Mouse (Mus musculus) forebrain, embryonic 11.5 days (tissue): ENCODE data around the gene Trib2. TPM values are rescaled to one million over a fixed set of nuclear protein-coding genes. Genes with fewer than 3 reads are reported as not detected.

ENCODE experiments used
- ATAC-seq: fragments of 200-750 bp; cut with Nextera tagmentation; replicated peaks from 2 replicates; pipeline ENCODE4 v1.8.0; 2017; ENCODE audit warnings: moderate TSS enrichment; ENCODE audit not compliant: low FRiP score
- DNase-seq: peaks from one replicate; pipeline ENCODE4 v3.0.0-alpha.2; 2017; ENCODE audit warnings: low spot score
- H3K27ac ChIP-seq: fragments of 300-500 bp; sonication (generic); 2 replicates; pipeline ENCODE4 v1.5.1; 2014; ENCODE audit warnings: low read depth, low read length
- H3K27me3 ChIP-seq: fragments of 300-500 bp; sonication (generic); 2 replicates; pipeline ENCODE4 v1.6.1; 2014; ENCODE audit warnings: mild to moderate bottlenecking, low read length, mixed read lengths; ENCODE audit not compliant: control insufficient read depth, insufficient read depth
- H3K36me3 ChIP-seq: fragments of 300-500 bp; sonication (generic); 2 replicates; pipeline ENCODE4 v1.6.1; 2014; ENCODE audit warnings: mild to moderate bottlenecking, low read length, moderate library complexity, mixed read lengths; ENCODE audit not compliant: control insufficient read depth, insufficient read depth
- H3K4me1 ChIP-seq: fragments of 300-500 bp; sonication (generic); replicated peaks from 2 replicates; pipeline ENCODE4 v1.6.1; 2014; ENCODE audit warnings: low read length, mixed read lengths; ENCODE audit not compliant: control insufficient read depth, insufficient read depth
- H3K4me2 ChIP-seq: fragments of 300-500 bp; sonication (generic); 2 replicates; pipeline ENCODE4 v1.6.1; 2014; ENCODE audit warnings: low read depth, mild to moderate bottlenecking, low read length, moderate library complexity, mixed read lengths; ENCODE audit not compliant: severe bottlenecking
- H3K4me3 ChIP-seq: fragments of 300-500 bp; sonication (generic); 2 replicates; pipeline ENCODE4 v1.5.1; 2014; ENCODE audit warnings: low read depth, low read length
- H3K9ac ChIP-seq: fragments of 300-500 bp; sonication (generic); 2 replicates; pipeline ENCODE4 v1.6.1; 2014; ENCODE audit warnings: low read length
- H3K9me3 ChIP-seq: fragments of 300-500 bp; sonication (generic); 2 replicates; pipeline ENCODE4 v1.6.1; 2016; ENCODE audit warnings: low read length, mixed read lengths; ENCODE audit not compliant: control insufficient read depth
- WGBS: fragments of 180-500 bp; shearing (Covaris S2); extraction: QIAGEN DNeasy Blood & Tissue Kit; methylation state at CpG from one replicate; pipeline ENCODE4 v1.1.7; 2014; 5-methylcytosine and 5-hydroxymethylcytosine counted together
- polyA plus RNA-seq: library from polyadenylated mRNA; unstranded; fragments of >200 nt; fragmentation: Nextera tagmentation; extraction: Ambion mirVana; gene quantifications from 2 replicates; pipeline ENCODE4 v1.2.1, GENCODE M21; 2014

Gene Trib2
- polyA plus RNA-seq, 1 experiment from 2014 or later: 57.4 TPM

DNA sequence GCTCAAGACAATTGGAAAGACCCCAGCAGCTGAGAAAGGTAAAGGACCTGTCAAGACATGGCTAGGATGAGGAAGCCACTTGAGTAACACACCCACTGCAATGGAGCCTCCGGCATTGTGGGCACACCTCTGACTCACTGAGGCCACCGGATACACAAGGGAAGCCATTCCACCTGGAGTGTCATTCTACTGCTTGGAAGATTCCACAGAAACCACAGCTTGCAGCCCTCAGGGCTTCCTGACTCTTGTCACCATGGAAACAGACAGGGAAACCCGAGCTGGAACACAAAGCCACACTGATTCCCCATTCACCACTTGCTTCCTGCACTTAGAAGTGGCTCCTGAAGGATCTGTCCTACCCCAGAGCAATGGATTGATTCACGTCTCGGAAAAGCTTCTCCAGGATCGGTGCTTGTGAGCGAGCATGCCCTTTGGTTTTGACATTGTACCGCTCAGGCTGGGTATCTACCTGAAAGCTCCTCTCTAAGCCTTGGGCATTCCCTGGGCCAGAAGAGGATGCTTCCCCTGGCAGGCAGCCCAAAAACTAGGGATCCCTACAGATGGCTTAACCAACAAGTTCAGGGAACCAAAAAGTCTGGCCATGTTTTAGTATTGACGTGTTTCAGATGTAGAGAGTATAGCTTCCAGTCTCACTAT is 15.7 kb downstream of the Trib2 start:
- no peak; the same call in 1 of the 2 replicates for ATAC-seq
- H3K4me1 ChIP-seq: peaks cover 5% of the 10 kb centered on the region; the same call in 1 of the 2 replicates

DNA sequence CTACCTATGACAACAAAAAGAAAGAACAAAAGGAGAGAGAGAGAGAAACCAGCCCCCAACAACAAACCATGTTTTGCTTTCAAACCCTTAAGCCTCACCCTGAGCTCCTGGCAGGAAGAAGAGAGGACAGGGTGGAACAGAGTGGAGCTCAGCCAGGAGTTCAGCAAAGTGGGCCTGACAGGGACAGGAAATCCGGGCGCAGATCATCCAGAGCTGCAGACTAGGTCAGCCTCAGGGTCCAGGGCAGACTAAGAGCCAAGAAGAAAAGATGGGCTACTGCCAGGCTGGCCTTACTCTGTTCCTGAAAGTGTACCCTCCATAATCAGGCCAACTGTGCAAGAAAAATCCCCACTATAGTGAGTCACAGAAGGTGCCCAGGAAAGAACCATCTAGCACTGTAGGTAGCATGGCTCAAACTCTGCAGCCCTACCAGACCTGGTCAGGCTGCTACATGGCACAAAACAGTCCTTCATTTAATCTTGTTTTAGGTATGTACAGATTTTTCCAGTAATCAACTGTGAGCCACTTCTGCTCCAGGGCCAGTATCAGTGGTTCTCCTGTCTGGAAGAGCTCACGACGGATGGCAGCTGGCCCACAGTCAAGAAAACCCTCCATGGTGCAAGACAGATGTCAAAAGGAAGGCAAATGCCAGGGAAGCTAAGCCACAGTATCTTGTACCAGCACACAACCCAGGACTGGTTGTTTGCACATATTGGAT is 16.4 kb downstream of the Trib2 start:
- Histone ChIP-seq H3K27ac (no peak overlapping the region), H3K36me3 (no peaks in the 10 kb centered on the region; the same call in 1 of the 2 replicates)

More for the DNA sequence above, 15.7 kb downstream of the Trib2 start:
- no peak overlapping the region for H3K4me2 ChIP-seq
- no peak overlapping the region for H3K4me3 ChIP-seq
- no peak for DNase-seq
- H3K9ac ChIP-seq: no peak overlapping the region
- no peak overlapping the region for H3K27ac ChIP-seq
- no peaks in the 10 kb centered on the region for H3K9me3 ChIP-seq
- H3K27me3 ChIP-seq: no peaks in the 10 kb centered on the region
- peaks cover under 1% of the 10 kb centered on the region for H3K36me3 ChIP-seq
- WGBS: 59% methylated on average over 9 of the region's 9 CpGs

DNA sequence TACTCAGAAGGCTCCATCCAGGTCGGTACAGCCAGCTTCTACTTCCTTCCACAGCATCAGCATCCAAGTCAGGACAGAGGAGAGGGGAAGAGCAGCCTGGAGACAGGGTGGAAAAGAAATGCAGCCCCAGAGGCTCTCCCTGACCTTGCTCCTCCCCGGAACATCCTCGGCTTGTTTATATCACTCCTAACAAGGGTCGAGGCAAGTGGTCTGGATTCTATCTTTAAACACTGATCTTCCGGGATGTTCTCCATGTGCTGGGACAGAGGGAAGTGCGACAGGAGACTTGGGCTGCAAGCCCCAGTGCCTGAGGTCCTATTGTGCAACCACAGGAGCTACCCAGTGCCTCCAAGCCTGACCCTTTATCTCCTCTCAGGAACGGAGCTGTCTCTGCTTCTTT is 18.7 kb downstream of the Trib2 start:
- Histone ChIP-seq H3K9ac (no peak overlapping the region), H3K27ac (no peak overlapping the region), H3K9me3 (no peaks in the 10 kb centered on the region), H3K4me3 (no peak overlapping the region), H3K36me3 (peaks cover 5% of the 10 kb centered on the region; the same call in 1 of the 2 replicates), H3K4me2 (no peak overlapping the region), H3K27me3 (no peaks in the 10 kb centered on the region), H3K4me1 (peaks cover 5% of the 10 kb centered on the region; the same call in 1 of the 2 replicates)
- DNase-seq: no peak
- ATAC-seq: no peak
- 78% methylated on average over 7 of the region's 7 CpGs for WGBS

More for the DNA sequence above, 16.4 kb downstream of the Trib2 start:
- Histone ChIP-seq H3K9me3 (no peaks in the 10 kb centered on the region), H3K4me1 (peaks cover 5% of the 10 kb centered on the region; the same call in 1 of the 2 replicates), H3K9ac (no peak overlapping the region), H3K4me2 (no peak overlapping the region), H3K4me3 (no peak overlapping the region), H3K27me3 (no peaks in the 10 kb centered on the region)
- 89% methylated on average over 4 of the region's 4 CpGs for WGBS
- no peak for ATAC-seq
- DNase-seq: no peak

DNA sequence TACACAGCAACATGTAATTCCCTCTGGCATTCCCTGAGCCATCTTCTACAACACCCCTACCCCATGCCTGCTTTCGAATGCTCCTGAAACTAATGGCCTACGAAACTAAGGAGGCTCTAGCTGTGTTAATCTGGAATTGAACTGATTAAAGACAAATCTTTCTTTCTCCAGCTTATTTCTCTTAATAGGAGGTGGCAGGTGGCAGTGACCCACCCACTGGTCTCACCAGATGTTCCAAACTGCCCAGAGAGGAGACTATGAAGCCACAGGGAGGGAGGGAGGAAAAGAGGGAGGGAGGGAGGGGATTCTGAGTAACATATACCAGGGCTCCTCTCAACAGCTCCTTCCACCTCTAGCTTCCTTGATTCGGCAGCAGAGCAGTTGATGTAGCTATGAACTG is 20.8 kb downstream of the Trib2 start:
- H3K36me3 ChIP-seq: peaks cover 5% of the 10 kb centered on the region; the same call in 1 of the 2 replicates
- H3K27me3 ChIP-seq: no peaks in the 10 kb centered on the region
- no peak overlapping the region for H3K4me2 ChIP-seq
- no peaks in the 10 kb centered on the region for H3K9me3 ChIP-seq
- H3K4me3 ChIP-seq: no peak overlapping the region
- H3K27ac ChIP-seq: no peak overlapping the region
- DNase-seq (no peak), ATAC-seq (no peak)
- H3K9ac ChIP-seq: no peak overlapping the region
- WGBS: 74% methylated on average over 3 of the region's 3 CpGs
- no peaks in the 10 kb centered on the region for H3K4me1 ChIP-seq

- ATAC-seq (no peak), DNase-seq (no peak)
- Histone ChIP-seq H3K4me3 (no peak overlapping the region), H3K4me1 (no peaks in the 10 kb centered on the region), H3K36me3 (peaks cover 5% of the 10 kb centered on the region; the same call in 1 of the 2 replicates), H3K27ac (no peak overlapping the region), H3K27me3 (no peaks in the 10 kb centered on the region), H3K9me3 (no peaks in the 10 kb centered on the region), H3K9ac (no peak overlapping the region), H3K4me2 (no peak overlapping the region)
- 93% methylated on average over 8 of the region's 8 CpGs for WGBS
These were observed 23.4 kb downstream of the Trib2 start for GRCm38 (mm10) chr12:15793336-15793735.

- H3K27ac ChIP-seq: no peak overlapping the region
- 90% methylated on average over 2 of the region's 2 CpGs for WGBS
- ATAC-seq (no peak), DNase-seq (no peak)
- no peaks in the 10 kb centered on the region for H3K27me3 ChIP-seq
- no peaks in the 10 kb centered on the region for H3K4me1 ChIP-seq
- H3K9ac ChIP-seq: no peak overlapping the region
- H3K36me3 ChIP-seq: peaks cover 5% of the 10 kb centered on the region; the same call in 1 of the 2 replicates
- H3K4me2 ChIP-seq: no peak overlapping the region
- no peaks in the 10 kb centered on the region for H3K9me3 ChIP-seq
- H3K4me3 ChIP-seq: no peak overlapping the region
These were observed 26.5 kb downstream of the Trib2 start for GRCm38 (mm10) chr12:15790181-15790580.

DNA sequence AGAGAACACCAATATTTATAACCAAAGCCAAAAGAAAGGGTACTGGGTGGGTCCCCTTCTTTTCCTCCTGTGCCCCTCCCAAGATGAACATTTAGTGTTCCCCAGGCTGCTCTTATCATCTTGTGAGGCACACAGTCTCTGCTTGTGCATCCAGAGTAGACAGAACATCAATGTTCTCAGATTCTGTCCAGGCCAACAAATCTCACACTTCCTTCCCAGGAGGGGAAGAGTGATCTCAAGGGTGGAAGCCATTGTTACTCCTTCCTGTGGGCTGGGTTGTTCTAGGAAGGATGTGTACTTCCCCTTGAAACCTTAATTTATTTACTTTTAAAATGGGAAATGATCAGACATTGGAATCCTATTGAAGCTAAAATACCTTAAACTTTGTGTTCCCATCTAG is 39.7 kb downstream of the Trib2 start:
- DNase-seq: no peak
- H3K9ac ChIP-seq: no peak overlapping the region
- H3K27me3 ChIP-seq: no peaks in the 10 kb centered on the region
- H3K4me2 ChIP-seq: no peak overlapping the region
- no peaks in the 10 kb centered on the region for H3K4me1 ChIP-seq
- no peaks in the 10 kb centered on the region for H3K9me3 ChIP-seq
- no peak for ATAC-seq
- H3K27ac ChIP-seq: no peak overlapping the region
- H3K4me3 ChIP-seq: no peak overlapping the region
- H3K36me3 ChIP-seq: no peaks in the 10 kb centered on the region

- Histone ChIP-seq H3K4me1 (no peaks in the 10 kb centered on the region), H3K4me3 (no peak overlapping the region), H3K4me2 (no peak overlapping the region), H3K36me3 (no peaks in the 10 kb centered on the region), H3K27ac (no peak overlapping the region), H3K27me3 (no peaks in the 10 kb centered on the region), H3K9ac (no peak overlapping the region), H3K9me3 (no peaks in the 10 kb centered on the region)
- WGBS: 83% methylated on average over 6 of the region's 6 CpGs
- no peak for DNase-seq
- no peak for ATAC-seq
These were observed 45.0 kb downstream of the Trib2 start for GRCm38 (mm10) chr12:15771686-15772085.
